Mouse (Mus musculus) neural tube, embryonic 13.5 days (tissue): ENCODE measurements around the gene G2e3. TPM values are rescaled to one million over a fixed set of nuclear protein-coding genes. Genes with fewer than 3 reads are reported as not detected.

Source experiments
- ATAC-seq: fragments of 200-750 bp; cut with Nextera tagmentation; 2 replicates; pipeline ENCODE4 v1.8.0; 2017; ENCODE audit warnings: low read depth, mild to moderate bottlenecking, moderate TSS enrichment, moderate library complexity
- H3K27ac ChIP-seq: fragments of 300-500 bp; sonication (generic); replicated peaks from 2 replicates; pipeline ENCODE4 v1.5.1; 2015; ENCODE audit warnings: moderate library complexity, mild to moderate bottlenecking, inconsistent platforms
- H3K27me3 ChIP-seq: fragments of 300-500 bp; sonication (generic); 2 replicates; pipeline ENCODE4 v1.6.1; 2015; ENCODE audit warnings: mild to moderate bottlenecking, inconsistent platforms
- H3K36me3 ChIP-seq: fragments of 300-500 bp; sonication (generic); 2 replicates; pipeline ENCODE4 v1.6.1; 2015; ENCODE audit warnings: mild to moderate bottlenecking, inconsistent platforms
- H3K4me1 ChIP-seq: fragments of 300-500 bp; sonication (generic); replicated peaks from 2 replicates; pipeline ENCODE4 v1.6.1; 2015; ENCODE audit warnings: inconsistent platforms
- H3K4me2 ChIP-seq: fragments of 300-500 bp; sonication (generic); 2 replicates; pipeline ENCODE4 v1.6.1; 2015; ENCODE audit warnings: inconsistent platforms, mild to moderate bottlenecking, moderate library complexity
- H3K4me3 ChIP-seq: fragments of 300-500 bp; sonication (generic); 2 replicates; pipeline ENCODE4 v1.5.1; 2015; ENCODE audit warnings: mild to moderate bottlenecking, inconsistent platforms
- H3K9ac ChIP-seq: fragments of 300-500 bp; sonication (generic); 2 replicates; pipeline ENCODE4 v1.6.1; 2015; ENCODE audit warnings: moderate library complexity, mild to moderate bottlenecking, inconsistent platforms
- H3K9me3 ChIP-seq: fragments of 300-500 bp; sonication (generic); 2 replicates; pipeline ENCODE4 v1.6.1; 2016; ENCODE audit warnings: inconsistent platforms
- WGBS: fragments of 180-500 bp; shearing (Covaris S2); methylation state at CpG from one replicate; pipeline ENCODE4 v1.1.7; 2015; 5-methylcytosine and 5-hydroxymethylcytosine counted together
- polyA plus RNA-seq: library from polyadenylated mRNA; unstranded; fragments of >200 nt; fragmentation: Nextera tagmentation; extraction: Ambion mirVana; gene quantifications from 2 replicates; pipeline ENCODE4 v1.2.1, GENCODE M21; 2015

The G2e3 gene
- polyA plus RNA-seq, result 18.0 and 24.8 TPM in 2 replicates

DNA sequence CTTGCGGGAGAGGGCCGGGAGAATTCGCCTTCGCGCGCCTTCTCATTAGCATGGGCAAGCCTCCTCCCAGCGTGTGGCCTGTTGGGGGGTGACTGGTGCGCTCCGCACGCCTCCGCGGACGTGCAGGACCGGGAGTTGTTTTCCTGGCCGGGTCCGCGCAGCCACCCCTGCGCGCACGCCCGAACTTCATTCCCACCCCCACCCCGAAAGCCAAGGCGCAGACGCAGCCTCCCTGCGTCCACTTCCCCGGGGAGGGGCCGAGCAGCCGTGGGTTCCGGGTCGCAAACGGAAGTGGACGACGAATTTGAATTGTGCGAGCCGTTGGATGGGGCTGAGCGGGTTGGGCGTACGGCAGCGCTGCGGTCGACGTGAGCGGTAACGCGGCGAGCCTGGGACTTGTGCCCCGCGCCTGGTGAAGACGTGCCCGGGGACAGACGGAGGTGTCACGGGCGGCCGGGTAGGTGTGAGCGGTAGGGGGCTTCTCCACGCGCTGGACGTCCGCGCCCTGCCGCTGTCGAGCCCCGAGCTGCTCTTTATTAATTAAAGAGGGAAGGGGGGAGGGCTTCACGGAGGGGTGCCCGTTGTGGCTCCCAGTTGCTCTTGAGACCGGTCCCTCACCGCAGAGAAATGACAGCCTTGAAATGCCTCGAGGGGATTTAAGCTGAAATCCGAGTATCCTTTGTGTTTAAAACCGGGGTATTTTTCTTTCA is at the start of gene G2e3:
Gene G2e3, plus strand, starts transcription at position 74 of the 710 bp plus-strand sequence.
- peak within 1 kb of the TSS; percentile 95 for H3K27ac ChIP-seq
- H3K9ac ChIP-seq, result peak within 1 kb of the TSS; percentile 83
- H3K4me2 ChIP-seq, result peak within 1 kb of the TSS; percentile 60
- no peaks in the 10 kb centered on the region for H3K27me3 ChIP-seq
- no peaks in the 10 kb centered on the region for H3K9me3 ChIP-seq
- H3K36me3 ChIP-seq, result peaks cover 14% of the 10 kb centered on the region
- ATAC-seq, result peak; percentile 97
- H3K4me1 ChIP-seq, result peaks cover 27% of the 10 kb centered on the region
- peak within 1 kb of the TSS; percentile 70 for H3K4me3 ChIP-seq
- under 1% methylated on average over 70 of the region's 70 CpGs for WGBS

DNA sequence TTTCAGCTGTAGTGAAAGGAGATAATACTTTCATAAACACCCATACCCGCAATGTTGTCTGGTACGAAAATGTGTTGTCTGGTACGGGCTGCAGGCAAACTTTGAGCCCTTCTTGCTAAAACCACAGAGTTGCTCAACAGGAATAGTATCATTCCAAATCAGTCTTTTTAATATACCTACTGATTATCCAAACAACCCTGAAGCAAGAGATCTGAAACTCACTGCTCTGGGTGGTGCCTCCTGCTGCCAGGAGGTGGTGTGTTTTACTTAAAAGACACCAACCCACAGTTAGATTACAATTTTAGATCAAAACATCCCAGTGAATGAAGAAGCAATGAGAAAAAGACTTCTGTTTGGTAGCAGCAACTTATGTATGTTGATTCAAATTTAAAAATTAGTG is 24.3 kb upstream of the G2e3 start:
- Histone ChIP-seq H3K27ac (no peak overlapping the region), H3K4me1 (no peaks in the 10 kb centered on the region), H3K36me3 (no peaks in the 10 kb centered on the region), H3K9me3 (no peaks in the 10 kb centered on the region), H3K9ac (no peak overlapping the region), H3K4me3 (no peak overlapping the region), H3K4me2 (no peak overlapping the region), H3K27me3 (no peaks in the 10 kb centered on the region)
- no peak for ATAC-seq
- WGBS, result 94% methylated on average over 3 of the region's 3 CpGs

DNA sequence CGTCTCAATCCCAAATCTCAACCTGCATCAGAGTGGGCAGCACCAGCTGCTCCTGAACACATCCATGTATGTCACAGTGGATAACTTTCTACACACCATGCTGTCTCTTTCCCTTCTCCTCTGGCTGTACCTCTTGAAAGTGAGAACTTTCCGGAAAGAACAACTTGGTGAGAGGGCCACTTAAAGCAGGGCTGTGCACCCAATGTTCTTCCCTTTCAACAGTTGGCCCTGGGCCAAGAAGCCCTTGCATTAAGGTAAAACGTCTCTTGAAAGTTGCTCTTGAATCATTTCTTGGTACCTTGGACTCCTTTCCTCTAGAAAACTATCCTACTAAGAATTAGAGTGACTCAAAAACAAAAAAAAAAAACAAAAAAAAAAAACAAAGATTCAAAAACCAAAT is 21.0 kb upstream of the G2e3 start:
- Histone ChIP-seq H3K9me3 (no peaks in the 10 kb centered on the region), H3K27me3 (no peaks in the 10 kb centered on the region), H3K4me3 (no peak overlapping the region), H3K27ac (no peak overlapping the region), H3K4me1 (no peaks in the 10 kb centered on the region), H3K36me3 (no peaks in the 10 kb centered on the region), H3K4me2 (no peak overlapping the region), H3K9ac (no peak overlapping the region)
- ATAC-seq, result no peak
- 92% methylated on average over 3 of the region's 3 CpGs for WGBS

DNA sequence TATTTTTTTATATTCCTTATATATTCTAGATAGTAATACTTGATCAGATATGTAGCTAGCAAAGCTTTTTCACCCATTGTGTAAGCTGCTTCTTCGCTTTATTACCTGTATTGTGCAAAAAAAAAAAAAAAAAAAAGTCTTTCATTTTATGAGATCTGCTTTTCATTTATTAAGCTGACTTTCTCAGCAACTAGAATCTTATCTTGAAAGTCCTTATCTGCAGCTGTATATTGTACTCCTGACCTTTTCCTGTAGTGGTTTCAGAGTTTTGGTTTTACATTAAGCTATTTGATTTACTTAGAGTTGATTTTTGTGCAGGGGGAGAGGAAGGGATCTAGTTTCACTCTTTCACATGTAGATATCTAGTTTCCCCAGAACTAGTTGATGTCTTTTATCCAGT is 10.8 kb upstream of the G2e3 start:
- Histone ChIP-seq H3K36me3 (no peaks in the 10 kb centered on the region), H3K27ac (no peak overlapping the region), H3K4me1 (no peaks in the 10 kb centered on the region), H3K4me3 (no peak overlapping the region), H3K9ac (no peak overlapping the region), H3K27me3 (no peaks in the 10 kb centered on the region), H3K9me3 (no peaks in the 10 kb centered on the region), H3K4me2 (no peak overlapping the region)
- ATAC-seq, result no peak
- 83% methylated on average over 1 of the region's 1 CpGs for WGBS

DNA sequence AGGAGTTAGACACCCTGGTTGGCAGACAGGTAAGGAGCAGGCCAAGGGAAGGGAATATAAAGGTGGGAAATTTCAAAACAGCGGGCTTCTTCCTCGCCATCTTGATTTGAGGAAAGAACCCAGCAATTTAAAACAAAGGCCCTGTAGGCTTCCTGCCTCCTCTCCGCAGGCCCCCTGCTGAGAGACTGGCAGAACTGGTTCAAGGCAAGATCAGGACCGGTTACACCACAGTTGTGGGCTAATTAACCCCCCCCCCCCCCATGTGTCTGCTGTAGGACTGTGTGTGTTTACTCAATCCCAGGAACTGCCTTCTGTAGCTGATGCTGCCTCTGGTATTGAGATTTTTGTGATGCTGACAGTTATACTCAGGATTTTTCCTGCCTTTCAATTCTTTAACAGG is 1.7 kb upstream of the G2e3 start:
- Histone ChIP-seq H3K4me1 (peaks cover 27% of the 10 kb centered on the region), H3K9ac (no peak overlapping the region), H3K4me2 (no peak overlapping the region), H3K27me3 (no peaks in the 10 kb centered on the region), H3K4me3 (no peak overlapping the region), H3K27ac (no peak overlapping the region), H3K9me3 (no peaks in the 10 kb centered on the region), H3K36me3 (no peaks in the 10 kb centered on the region)
- no peak for ATAC-seq
- 27% methylated on average over 4 of the region's 4 CpGs for WGBS

DNA sequence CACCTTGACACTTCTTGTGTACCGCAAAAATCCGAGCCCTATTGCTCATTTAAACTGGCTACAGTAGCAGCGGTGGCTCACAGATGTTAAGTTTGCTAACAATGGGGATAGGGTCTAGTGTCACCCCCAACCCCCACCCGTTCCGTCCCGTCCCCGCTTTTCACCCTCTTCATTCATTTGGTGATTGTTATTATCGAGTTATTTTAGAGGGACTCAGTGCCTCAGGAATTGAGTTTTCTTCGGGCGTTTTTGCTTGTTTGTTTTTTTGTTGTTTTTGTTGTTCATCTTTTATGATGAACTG is 787 bp downstream of the G2e3 start:
- peak; percentile 64 for ATAC-seq
- peak overlapping the region; percentile 83 for H3K9ac ChIP-seq
- peak overlapping the region; percentile 95 for H3K27ac ChIP-seq
- peaks cover 27% of the 10 kb centered on the region for H3K4me1 ChIP-seq
- H3K27me3 ChIP-seq, result no peaks in the 10 kb centered on the region
- peaks cover 18% of the 10 kb centered on the region for H3K36me3 ChIP-seq
- peak overlapping the region; percentile 70 for H3K4me3 ChIP-seq
- 1% methylated on average over 10 of the region's 10 CpGs for WGBS
- H3K4me2 ChIP-seq, result peak overlapping the region; percentile 60
- H3K9me3 ChIP-seq, result no peaks in the 10 kb centered on the region

DNA sequence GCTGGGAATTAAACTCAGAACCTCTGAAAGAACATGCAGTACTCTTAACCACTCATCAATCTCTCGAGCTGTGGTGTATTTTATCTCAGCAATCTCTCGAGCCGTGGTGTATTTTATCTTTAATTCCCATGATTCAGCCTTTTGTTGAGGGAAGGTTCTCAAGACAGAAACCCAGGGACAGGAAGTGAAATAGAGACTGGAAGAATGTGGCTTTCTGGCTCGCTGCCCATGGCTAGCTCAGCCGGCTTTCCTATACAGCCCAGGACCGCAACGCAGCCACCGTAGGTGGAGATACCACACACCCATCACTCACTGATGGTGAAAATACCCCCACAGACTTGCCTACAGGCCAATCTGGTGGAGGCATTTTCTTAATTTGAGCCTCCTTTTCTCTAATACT is 7.4 kb downstream of the G2e3 start:
- WGBS, result 83% methylated on average over 8 of the region's 8 CpGs

DNA sequence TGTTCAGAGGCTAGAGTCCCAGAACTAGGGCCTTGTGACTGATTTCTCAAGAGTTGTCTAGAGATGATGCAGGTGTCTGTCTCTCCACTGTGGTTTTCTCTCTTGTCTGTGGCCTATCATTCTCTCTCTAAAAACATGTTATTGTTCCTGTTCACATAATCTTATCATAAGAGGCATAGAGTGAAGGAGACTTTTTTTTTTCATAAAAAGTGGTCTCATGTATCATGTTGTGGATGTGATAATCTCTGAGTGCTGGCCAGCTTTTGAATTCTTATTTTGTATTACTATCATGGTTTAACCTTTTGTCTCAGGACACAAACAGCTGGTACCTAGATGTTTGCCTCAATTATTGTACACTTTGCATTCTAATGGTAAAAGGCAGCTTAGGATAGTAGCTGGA is 13.4 kb downstream of the G2e3 start:
- Histone ChIP-seq H3K4me3 (no peak overlapping the region), H3K27me3 (no peaks in the 10 kb centered on the region), H3K9me3 (no peaks in the 10 kb centered on the region), H3K9ac (no peak overlapping the region), H3K27ac (no peak overlapping the region), H3K36me3 (peaks cover 77% of the 10 kb centered on the region), H3K4me2 (no peak overlapping the region), H3K4me1 (no peaks in the 10 kb centered on the region)
- ATAC-seq, result no peak

More for the DNA sequence above, 7.4 kb downstream of the G2e3 start:
- H3K36me3 ChIP-seq, result peaks cover 70% of the 10 kb centered on the region
- no peak overlapping the region for H3K9ac ChIP-seq
- no peak overlapping the region for H3K4me3 ChIP-seq
- H3K27me3 ChIP-seq, result no peaks in the 10 kb centered on the region
- H3K4me2 ChIP-seq, result no peak overlapping the region
- no peak for ATAC-seq
- H3K4me1 ChIP-seq, result peaks cover 8% of the 10 kb centered on the region
- H3K27ac ChIP-seq, result no peak overlapping the region
- H3K9me3 ChIP-seq, result no peaks in the 10 kb centered on the region

DNA sequence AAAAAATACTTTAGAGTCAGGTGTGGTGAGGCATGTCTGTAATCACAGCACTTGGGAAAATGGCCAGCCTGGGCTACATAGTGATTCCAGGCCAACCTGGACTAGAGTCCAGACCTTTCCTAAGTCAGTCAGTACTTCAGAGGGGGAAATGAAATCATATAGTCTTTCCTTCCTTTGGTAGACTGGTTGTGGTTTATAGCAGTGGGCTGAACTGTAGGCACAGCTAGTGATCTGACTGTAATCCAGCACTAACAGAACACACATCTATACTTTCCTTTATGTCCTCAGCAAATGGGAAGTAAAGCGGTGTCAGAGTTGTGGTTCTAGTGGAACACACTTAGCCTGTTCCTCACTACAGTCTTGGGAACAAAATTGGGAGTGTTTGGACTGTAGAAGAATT is 15.0 kb downstream of the G2e3 start:
- H3K27ac ChIP-seq, result no peak overlapping the region
- H3K36me3 ChIP-seq, result peaks cover 75% of the 10 kb centered on the region
- 98% methylated on average over 1 of the region's 1 CpGs for WGBS
- no peak overlapping the region for H3K9ac ChIP-seq
- H3K4me2 ChIP-seq, result no peak overlapping the region
- H3K4me1 ChIP-seq, result no peaks in the 10 kb centered on the region
- H3K27me3 ChIP-seq, result no peaks in the 10 kb centered on the region
- no peak overlapping the region for H3K4me3 ChIP-seq
- ATAC-seq, result no peak
- no peaks in the 10 kb centered on the region for H3K9me3 ChIP-seq

DNA sequence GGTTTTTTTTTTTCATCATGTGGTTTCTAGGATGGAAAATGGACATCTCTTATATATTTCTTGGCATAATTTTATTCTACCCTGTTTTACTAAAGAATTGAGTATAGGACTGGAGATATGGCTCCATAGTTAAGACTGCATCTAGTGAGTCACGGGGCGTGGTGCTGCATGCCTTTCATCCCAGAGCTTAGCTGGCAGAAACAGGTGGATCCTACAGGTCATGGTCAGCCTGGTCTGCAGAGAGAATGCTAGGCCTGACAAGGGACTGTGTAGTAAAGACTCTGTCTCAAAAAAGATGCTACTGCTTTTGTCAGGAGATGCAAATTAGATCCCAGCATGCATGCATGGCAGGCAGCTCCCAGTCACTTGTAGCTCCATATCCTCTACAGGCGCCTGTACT is 20.6 kb downstream of the G2e3 start:
- H3K36me3 ChIP-seq, result peaks cover 64% of the 10 kb centered on the region
- no peak overlapping the region for H3K4me3 ChIP-seq
- no peak overlapping the region for H3K4me2 ChIP-seq
- H3K27ac ChIP-seq, result no peak overlapping the region
- H3K4me1 ChIP-seq, result no peaks in the 10 kb centered on the region
- H3K27me3 ChIP-seq, result no peaks in the 10 kb centered on the region
- no peak for ATAC-seq
- H3K9ac ChIP-seq, result no peak overlapping the region
- no peaks in the 10 kb centered on the region for H3K9me3 ChIP-seq
- WGBS, result 96% methylated on average over 3 of the region's 3 CpGs

DNA sequence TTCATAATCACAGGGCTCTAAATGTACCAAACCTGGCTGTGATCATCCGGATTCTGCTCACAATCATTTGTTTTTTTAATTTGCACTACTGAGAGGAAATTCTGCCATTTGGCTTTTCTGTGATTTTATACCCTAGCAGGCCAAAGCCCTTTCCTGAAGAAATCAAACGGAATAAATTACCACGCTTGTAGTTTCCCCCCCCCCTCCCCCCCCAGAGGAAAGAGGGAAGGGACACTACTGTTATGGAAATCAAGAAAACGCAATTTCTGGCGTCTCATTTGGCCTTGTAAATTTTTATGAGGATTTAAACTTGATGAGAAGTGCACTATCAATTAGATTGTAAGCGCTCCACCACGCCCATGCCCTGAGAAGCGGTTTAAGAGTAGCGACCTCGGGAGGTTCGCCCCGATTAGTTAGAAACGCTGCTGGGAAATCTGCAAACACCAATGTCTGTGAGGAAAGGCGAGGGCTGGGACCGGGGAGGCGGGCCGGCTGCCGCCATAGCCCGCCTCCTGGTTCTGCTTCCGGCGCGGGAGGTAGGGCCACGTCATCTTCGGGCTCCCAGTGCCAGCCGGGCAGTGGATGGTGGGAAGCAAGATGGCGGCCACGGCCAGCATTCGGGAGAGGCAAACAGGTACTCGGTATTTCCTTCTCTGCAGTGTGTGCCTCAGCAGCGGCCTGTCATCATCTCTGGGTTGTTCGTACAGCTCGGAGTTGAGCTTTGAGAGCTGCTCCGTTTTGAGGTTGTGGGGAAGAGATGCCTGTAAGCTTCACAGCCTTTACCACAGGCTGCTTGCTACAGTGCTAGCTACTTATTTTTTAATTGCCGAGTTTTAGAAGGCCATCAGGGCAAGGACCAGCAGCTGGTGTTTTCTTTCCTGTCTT is 29.4 kb downstream of the G2e3 start, which contains the start of gene Scfd1:
Gene Scfd1, plus strand, starts transcription at position 508 of the 885 bp plus-strand sequence.
- Histone ChIP-seq H3K4me1 (no peaks in the 10 kb centered on the region), H3K9ac (peak within 1 kb of the TSS; percentile 90), H3K9me3 (no peaks in the 10 kb centered on the region), H3K27me3 (no peaks in the 10 kb centered on the region), H3K27ac (peak within 1 kb of the TSS; percentile 90), H3K4me2 (peak within 1 kb of the TSS; percentile 63), H3K4me3 (peak within 1 kb of the TSS; percentile 84), H3K36me3 (peaks cover 25% of the 10 kb centered on the region)
- WGBS, result 1% methylated on average over 34 of the region's 34 CpGs
- peak; percentile 100 for ATAC-seq

DNA sequence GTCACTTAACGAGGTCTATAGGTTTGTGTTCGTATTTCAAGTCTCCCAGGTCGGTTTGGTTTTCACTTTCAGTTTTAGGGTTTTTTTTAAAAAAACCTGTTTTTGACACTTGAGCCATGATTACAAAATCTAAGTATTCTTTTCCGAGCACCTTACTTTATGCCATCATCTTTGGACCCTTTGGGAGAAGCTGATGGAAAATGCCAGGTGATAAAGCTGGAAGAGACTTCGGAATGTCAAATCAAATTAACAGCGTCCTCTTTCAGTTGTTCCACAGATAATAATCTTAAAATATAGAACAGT is 30.0 kb downstream of the G2e3 start:
- Histone ChIP-seq H3K9ac (peak overlapping the region; percentile 90), H3K27ac (peak overlapping the region; percentile 90), H3K4me1 (no peaks in the 10 kb centered on the region), H3K9me3 (no peaks in the 10 kb centered on the region), H3K4me3 (peak overlapping the region; percentile 84), H3K4me2 (peak overlapping the region; percentile 63), H3K27me3 (no peaks in the 10 kb centered on the region), H3K36me3 (peaks cover 23% of the 10 kb centered on the region)
- WGBS, result 20% methylated on average over 6 of the region's 6 CpGs
- no peak for ATAC-seq
